Mouse (Mus musculus) intestine, embryonic 16.5 days (tissue): ENCODE data around the gene Zc2hc1c. TPM values are rescaled to one million over a fixed set of nuclear protein-coding genes. Genes with fewer than 3 reads are reported as not detected.
"Not testable (repeated sequence)": the region's sequence is repeated elsewhere in the genome, so short reads cannot be mapped to it uniquely, and the experiment has no call there.

Experiments used
- ATAC-seq: fragments of 200-750 bp; cut with Nextera tagmentation; 2 replicates; pipeline ENCODE4 v1.8.0; 2017; ENCODE audit warnings: moderate TSS enrichment, moderate library complexity
- H3K27ac ChIP-seq: fragments of 300-500 bp; sonication (generic); 2 replicates; pipeline ENCODE4 v1.5.1; 2014; ENCODE audit warnings: mild to moderate bottlenecking, low read length
- H3K27me3 ChIP-seq: fragments of 300-500 bp; sonication (generic); replicated peaks from 2 replicates; pipeline ENCODE4 v1.6.1; 2014; ENCODE audit warnings: low read length, control low read depth, mixed read lengths; ENCODE audit not compliant: control insufficient read depth, insufficient read depth
- H3K36me3 ChIP-seq: fragments of 300-500 bp; sonication (generic); 2 replicates; pipeline ENCODE4 v1.6.1; 2014; ENCODE audit warnings: low read length, control low read depth; ENCODE audit not compliant: control insufficient read depth, insufficient read depth
- H3K4me1 ChIP-seq: fragments of 300-500 bp; sonication (generic); 2 replicates; pipeline ENCODE4 v1.6.1; 2014; ENCODE audit warnings: low read length, control low read depth, mixed read lengths; ENCODE audit not compliant: control insufficient read depth, insufficient read depth
- H3K4me2 ChIP-seq: fragments of 300-500 bp; sonication (generic); 2 replicates; pipeline ENCODE4 v1.6.1; 2014; ENCODE audit warnings: low read depth, low read length, control low read depth
- H3K4me3 ChIP-seq: fragments of 300-500 bp; sonication (generic); 2 replicates; pipeline ENCODE4 v1.5.1; 2014; ENCODE audit warnings: mild to moderate bottlenecking, low read length
- H3K9ac ChIP-seq: fragments of 300-500 bp; sonication (generic); 2 replicates; pipeline ENCODE4 v1.6.1; 2014; ENCODE audit warnings: low read depth, low read length
- H3K9me3 ChIP-seq: fragments of 300-500 bp; sonication (generic); 2 replicates; pipeline ENCODE4 v1.6.1; 2016; ENCODE audit warnings: low read length, control low read depth; ENCODE audit not compliant: control insufficient read depth
- WGBS: fragments of 180-500 bp; shearing (Covaris S2); extraction: QIAGEN DNeasy Blood & Tissue Kit; methylation state at CpG from one replicate; pipeline ENCODE4 v1.1.7; 2014; 5-methylcytosine and 5-hydroxymethylcytosine counted together
- polyA plus RNA-seq: library from polyadenylated mRNA; unstranded; fragments of >200 nt; fragmentation: Nextera tagmentation; extraction: Ambion mirVana; gene quantifications from 2 replicates; pipeline ENCODE4 v1.2.1, GENCODE M21; 2015

Gene Zc2hc1c
- polyA plus RNA-seq, 1 experiment from 2014 or later, result 1.5 TPM

GRCm38 (mm10) chr12:85280845-85281651 lies 7.3 kb upstream of the Zc2hc1c start:
- Histone ChIP-seq H3K9me3 (no peaks in the 10 kb centered on the region), H3K4me3 (peak overlapping the region; percentile 81), H3K27ac (no peak overlapping the region), H3K36me3 (no peaks in the 10 kb centered on the region), H3K9ac (no peak overlapping the region), H3K4me1 (peaks cover 3% of the 10 kb centered on the region), H3K4me2 (peak overlapping the region; percentile 92), H3K27me3 (no peaks in the 10 kb centered on the region)
- no peak for ATAC-seq
- WGBS, result 61% methylated on average over 12 of the region's 12 CpGs

- H3K4me1 ChIP-seq, ATAC-seq, H3K36me3 ChIP-seq, H3K4me3 ChIP-seq, H3K9me3 ChIP-seq, H3K27ac ChIP-seq, H3K4me2 ChIP-seq, H3K9ac ChIP-seq, H3K27me3 ChIP-seq: not testable (repeated sequence)
- whole genome bisulfite sequencing, result 88% methylated on average over 1 of the region's 4 CpGs
These were observed 6.6 kb upstream of the Zc2hc1c start for GRCm38 (mm10) chr12:85281756-85282155.

GRCm38 (mm10) chr12:85284331-85284730 lies 4.1 kb upstream of the Zc2hc1c start:
- Histone ChIP-seq H3K27me3 (no peaks in the 10 kb centered on the region), H3K27ac (no peak overlapping the region), H3K4me2 (no peak overlapping the region), H3K9me3 (no peaks in the 10 kb centered on the region), H3K9ac (no peak overlapping the region), H3K4me1 (peaks cover 13% of the 10 kb centered on the region), H3K36me3 (no peaks in the 10 kb centered on the region), H3K4me3 (no peak overlapping the region)
- no peak for ATAC-seq
- 68% methylated on average over 8 of the region's 8 CpGs for WGBS

- Histone ChIP-seq H3K9me3 (no peaks in the 10 kb centered on the region), H3K4me3 (no peak overlapping the region), H3K9ac (no peak overlapping the region), H3K4me2 (no peak overlapping the region), H3K27ac (no peak overlapping the region), H3K4me1 (peaks cover 12% of the 10 kb centered on the region), H3K27me3 (no peaks in the 10 kb centered on the region), H3K36me3 (no peaks in the 10 kb centered on the region)
- ATAC-seq, result no peak
- 91% methylated on average over 4 of the region's 4 CpGs for WGBS
These were observed 3.4 kb upstream of the Zc2hc1c start for GRCm38 (mm10) chr12:85284996-85285395.

- H3K4me3 ChIP-seq, result no peak overlapping the region
- no peaks in the 10 kb centered on the region for H3K9me3 ChIP-seq
- no peaks in the 10 kb centered on the region for H3K36me3 ChIP-seq
- no peak overlapping the region for H3K27ac ChIP-seq
- ATAC-seq, result no peak
- peaks cover 12% of the 10 kb centered on the region for H3K4me1 ChIP-seq
- H3K9ac ChIP-seq, result no peak overlapping the region
- 48% methylated on average over 2 of the region's 5 CpGs for WGBS
- no peak overlapping the region for H3K4me2 ChIP-seq
- H3K27me3 ChIP-seq, result no peaks in the 10 kb centered on the region
These were observed 1.4 kb upstream of the Zc2hc1c start for GRCm38 (mm10) chr12:85286941-85287340.

- Histone ChIP-seq H3K27ac (peak within 1 kb of the TSS; percentile 80), H3K9ac (peak within 1 kb of the TSS; percentile 67), H3K4me2 (peak within 1 kb of the TSS; percentile 82), H3K27me3 (no peaks in the 10 kb centered on the region), H3K4me1 (peaks cover 12% of the 10 kb centered on the region), H3K4me3 (peak within 1 kb of the TSS; percentile 52), H3K9me3 (no peaks in the 10 kb centered on the region), H3K36me3 (no peaks in the 10 kb centered on the region)
- ATAC-seq, result peak; percentile 74
- 10% methylated on average over 21 of the region's 21 CpGs for whole genome bisulfite sequencing
These were observed 444 bp upstream of the Zc2hc1c start, which contains the start of gene Acyp1 for GRCm38 (mm10) chr12:85287809-85288485. Gene Acyp1, minus strand, starts transcription at chr12:85288438.

- H3K4me1 ChIP-seq, result peaks cover 12% of the 10 kb centered on the region
- no peaks in the 10 kb centered on the region for H3K9me3 ChIP-seq
- H3K36me3 ChIP-seq, result no peaks in the 10 kb centered on the region
- peak overlapping the region; percentile 80 for H3K27ac ChIP-seq
- H3K4me2 ChIP-seq, result peak overlapping the region; percentile 82
- H3K9ac ChIP-seq, result peak overlapping the region; percentile 67; the same call in 1 of the 2 replicates
- WGBS, result 43% methylated on average over 24 of the region's 24 CpGs
- H3K27me3 ChIP-seq, result no peaks in the 10 kb centered on the region
- peak; percentile 41 for ATAC-seq
- H3K4me3 ChIP-seq, result peak overlapping the region; percentile 52
These were observed 988 bp downstream of the Zc2hc1c start for GRCm38 (mm10) chr12:85289157-85290000.

- Histone ChIP-seq H3K4me2 (no peak overlapping the region), H3K9me3 (no peaks in the 10 kb centered on the region), H3K4me1 (peaks cover 12% of the 10 kb centered on the region), H3K36me3 (no peaks in the 10 kb centered on the region; the same call in 1 of the 2 replicates), H3K27ac (no peak overlapping the region), H3K9ac (0 out of 2 replicates have a peak overlapping the region, but pooled peaks have one; percentile 7), H3K4me3 (no peak overlapping the region; the same call in 1 of the 2 replicates), H3K27me3 (no peaks in the 10 kb centered on the region)
- no peak for ATAC-seq
- WGBS, result 73% methylated on average over 10 of the region's 10 CpGs
These were observed 2.2 kb downstream of the Zc2hc1c start for GRCm38 (mm10) chr12:85290633-85291032.

GRCm38 (mm10) chr12:85291541-85291940 lies 3.1 kb downstream of the Zc2hc1c start:
- Histone ChIP-seq H3K27ac (no peak overlapping the region), H3K4me3 (no peak overlapping the region), H3K4me1 (peaks cover 12% of the 10 kb centered on the region), H3K9me3 (no peaks in the 10 kb centered on the region), H3K9ac (no peak overlapping the region), H3K27me3 (no peaks in the 10 kb centered on the region), H3K4me2 (no peak overlapping the region), H3K36me3 (no peaks in the 10 kb centered on the region; the same call in 1 of the 2 replicates)
- no peak for ATAC-seq
